Mouse (Mus musculus) liver, embryonic 12.5 days (tissue): ENCODE results near the gene Tab1. TPM values are rescaled to one million over a fixed set of nuclear protein-coding genes. Genes with fewer than 3 reads are reported as not detected.
A peak's percentile ranks its signal among the peaks of the same experiment; 100 is the strongest.

Experiments
- ATAC-seq: fragments of 200-750 bp; cut with Nextera tagmentation; 2 replicates; pipeline ENCODE4 v1.8.0; 2017; ENCODE audit warnings: moderate number of reproducible peaks, mild to moderate bottlenecking, moderate library complexity
- H3K27ac ChIP-seq: fragments of 300-500 bp; sonication (generic); 2 replicates; pipeline ENCODE4 v1.5.1; 2016; ENCODE audit warnings: mild to moderate bottlenecking
- H3K27me3 ChIP-seq: fragments of 300-500 bp; sonication (generic); replicated peaks from 2 replicates; pipeline ENCODE4 v1.6.1; 2016; ENCODE audit warnings: mild to moderate bottlenecking, moderate library complexity
- H3K36me3 ChIP-seq: fragments of 300-500 bp; sonication (generic); 2 replicates; pipeline ENCODE4 v1.6.1; 2016; ENCODE audit warnings: mild to moderate bottlenecking, moderate library complexity
- H3K4me1 ChIP-seq: fragments of 300-500 bp; sonication (generic); 2 replicates; pipeline ENCODE4 v1.6.1; 2016
- H3K4me2 ChIP-seq: fragments of 300-500 bp; sonication (generic); 2 replicates; pipeline ENCODE4 v1.6.1; 2016; ENCODE audit warnings: mild to moderate bottlenecking, moderate library complexity
- H3K4me3 ChIP-seq: fragments of 300-500 bp; sonication (generic); 2 replicates; pipeline ENCODE4 v1.5.1; 2016; ENCODE audit warnings: mild to moderate bottlenecking, moderate library complexity
- H3K9ac ChIP-seq: fragments of 300-500 bp; sonication (generic); 2 replicates; pipeline ENCODE4 v1.6.1; 2016; ENCODE audit warnings: mild to moderate bottlenecking, moderate library complexity
- H3K9me3 ChIP-seq: fragments of 300-500 bp; sonication (generic); replicated peaks from 2 replicates; pipeline ENCODE4 v1.6.1; 2016; ENCODE audit warnings: mild to moderate bottlenecking, moderate library complexity
- WGBS: fragments of 180-500 bp; shearing (Covaris S2); methylation state at CpG from one replicate; pipeline ENCODE4 v1.1.7; 2016; ENCODE audit not compliant: insufficient replicate concordance; 5-methylcytosine and 5-hydroxymethylcytosine counted together
- polyA plus RNA-seq: library from polyadenylated mRNA; unstranded; fragments of >200 nt; fragmentation: Nextera tagmentation; extraction: Ambion mirVana; gene quantifications from 2 replicates; pipeline ENCODE4 v1.2.1, GENCODE M21; 2016

Tab1 gene
- 18.5 and 18.9 TPM in 2 replicates for polyA plus RNA-seq

DNA sequence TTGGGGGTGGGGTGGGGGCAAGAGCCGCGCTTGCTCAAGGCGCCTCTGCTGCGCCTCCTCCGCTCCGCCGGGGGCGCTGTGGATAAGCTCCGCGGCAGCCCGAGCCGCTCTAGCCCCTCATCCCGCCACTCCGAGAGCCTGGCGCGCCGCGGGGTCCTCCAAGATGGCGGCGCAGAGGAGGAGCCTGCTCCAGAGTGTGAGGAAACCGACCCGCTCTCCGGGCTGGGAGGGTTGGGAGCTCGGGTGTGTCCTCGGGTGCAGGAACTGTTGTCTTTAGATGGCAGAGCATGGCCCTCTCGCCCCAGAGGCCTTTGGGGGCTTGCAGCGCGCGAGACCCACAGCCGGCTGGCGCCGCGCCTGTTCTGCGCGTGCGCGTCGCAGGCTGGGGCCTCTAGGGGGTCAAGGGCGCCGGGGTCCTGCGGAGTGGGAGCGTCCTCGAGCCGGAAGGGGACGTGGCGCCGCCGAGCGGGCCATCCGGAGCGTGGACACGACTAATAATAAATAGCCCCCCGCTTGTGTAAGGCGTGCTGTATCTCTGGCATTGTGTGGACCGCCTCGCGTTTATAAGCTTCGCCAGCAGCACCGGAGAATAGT, at the start of gene Tab1:
Gene Tab1 (plus strand): TSS at position 135 of the 594 bp plus-strand sequence.
- H3K4me2 ChIP-seq, result peak within 1 kb of the TSS; percentile 85
- H3K9me3 ChIP-seq, result no peaks in the 10 kb centered on the region
- 1% methylated on average over 59 of the region's 59 CpGs for WGBS
- H3K4me1 ChIP-seq, result peaks cover 90% of the 10 kb centered on the region
- H3K27me3 ChIP-seq, result no peaks in the 10 kb centered on the region
- peak; percentile 82 for ATAC-seq
- H3K4me3 ChIP-seq, result peak within 1 kb of the TSS; percentile 78
- H3K27ac ChIP-seq, result peak within 1 kb of the TSS; percentile 97
- H3K36me3 ChIP-seq, result peaks cover 20% of the 10 kb centered on the region
- peak within 1 kb of the TSS; percentile 89 for H3K9ac ChIP-seq

DNA sequence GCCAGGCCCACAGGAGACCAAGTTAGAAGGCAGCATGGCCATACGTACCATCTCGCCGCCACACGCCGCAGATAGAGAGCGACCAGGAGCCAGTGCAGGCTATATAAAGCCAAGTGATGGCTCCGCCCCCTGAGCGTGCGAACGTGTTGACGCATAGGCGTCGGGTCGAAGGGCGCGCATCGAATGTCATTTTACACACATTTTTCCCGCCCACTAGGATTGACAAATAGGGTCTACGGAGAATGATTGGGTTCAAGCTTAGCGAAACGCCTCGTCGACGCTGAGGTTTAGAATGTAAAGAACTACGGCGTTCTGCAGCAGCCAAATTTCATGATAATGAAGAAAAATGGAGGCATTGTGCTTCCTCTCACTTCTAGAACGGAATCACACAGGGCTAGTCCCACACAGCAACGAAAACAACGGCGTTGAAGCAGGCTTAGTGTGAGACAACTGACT, 49.6 kb upstream of the Tab1 start:
- peak overlapping the region; percentile 79 for H3K4me2 ChIP-seq
- H3K4me1 ChIP-seq, result peaks cover 53% of the 10 kb centered on the region
- H3K36me3 ChIP-seq, result peaks cover 44% of the 10 kb centered on the region
- peak; percentile 85 for ATAC-seq
- under 1% methylated on average over 30 of the region's 30 CpGs for WGBS
- 0 out of 2 replicates have a peak, but pooled peaks cover 5% of the 10 kb centered on the region for H3K9me3 ChIP-seq
- peak overlapping the region; percentile 93 for H3K27ac ChIP-seq
- H3K27me3 ChIP-seq, result no peaks in the 10 kb centered on the region
- peak overlapping the region; percentile 71 for H3K4me3 ChIP-seq
- H3K9ac ChIP-seq, result peak overlapping the region; percentile 83

DNA sequence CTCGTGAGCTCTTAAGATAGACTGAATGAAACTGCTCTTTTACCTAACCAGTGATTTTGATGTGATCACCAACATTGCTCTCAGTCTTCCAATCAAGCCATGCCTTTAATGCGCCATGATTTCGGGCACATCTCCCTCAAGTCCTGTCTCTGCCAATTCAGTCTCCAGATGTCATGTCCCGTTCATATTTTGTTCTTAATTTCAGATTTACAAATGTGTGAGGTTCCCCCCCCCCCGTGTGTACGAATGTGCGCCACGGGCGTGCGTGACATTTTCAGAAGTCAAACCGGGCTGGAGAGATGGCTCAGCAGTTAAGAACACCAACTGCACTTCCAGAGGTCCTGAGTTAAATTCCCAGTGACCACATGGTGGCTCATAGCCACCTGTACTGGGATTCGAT, 49.2 kb upstream of the Tab1 start:
- Histone ChIP-seq H3K36me3 (peaks cover 40% of the 10 kb centered on the region), H3K4me3 (peak overlapping the region; percentile 71), H3K9me3 (0 out of 2 replicates have a peak, but pooled peaks cover 5% of the 10 kb centered on the region), H3K4me1 (peaks cover 52% of the 10 kb centered on the region), H3K4me2 (peak overlapping the region; percentile 79), H3K27me3 (no peaks in the 10 kb centered on the region), H3K27ac (peak overlapping the region; percentile 93), H3K9ac (peak overlapping the region; percentile 67)
- no peak for ATAC-seq
- WGBS, result 2% methylated on average over 12 of the region's 12 CpGs

DNA sequence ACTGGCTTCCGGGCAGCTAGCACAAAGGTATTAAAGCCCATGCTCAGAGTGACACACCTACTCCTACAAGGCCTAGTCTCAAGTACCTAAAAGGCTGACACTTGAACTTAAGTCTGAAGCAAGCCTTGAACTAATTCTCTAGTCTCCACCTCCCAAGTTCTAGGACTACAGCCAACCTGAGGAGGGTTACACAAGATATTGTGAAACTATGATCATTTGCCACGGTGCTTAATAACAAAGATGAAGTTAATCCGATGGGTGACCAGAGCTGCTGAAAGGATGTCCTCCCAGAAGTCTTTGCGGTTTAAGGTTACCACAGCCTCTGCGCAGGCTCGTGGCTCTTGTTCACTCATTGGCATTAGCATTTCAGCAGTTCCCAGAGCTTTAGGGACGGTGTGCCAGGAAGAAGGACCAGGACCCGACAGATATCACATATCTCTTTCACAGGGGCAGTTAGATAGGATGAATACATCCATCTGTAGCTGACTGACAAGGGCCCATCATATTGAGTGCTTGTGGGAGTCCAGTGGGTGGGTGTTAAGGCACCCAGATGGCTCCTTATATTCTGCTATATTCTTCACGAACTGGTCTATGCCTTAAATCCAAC, 45.4 kb upstream of the Tab1 start:
- peak; percentile 83 for ATAC-seq
- H3K4me3 ChIP-seq, result no peak overlapping the region
- peaks cover 14% of the 10 kb centered on the region for H3K27me3 ChIP-seq
- peak overlapping the region; percentile 90 for H3K27ac ChIP-seq
- 47% methylated on average over 9 of the region's 9 CpGs for WGBS
- peaks cover 2% of the 10 kb centered on the region for H3K36me3 ChIP-seq
- 0 out of 2 replicates have a peak, but pooled peaks cover 5% of the 10 kb centered on the region for H3K9me3 ChIP-seq
- peaks cover 52% of the 10 kb centered on the region for H3K4me1 ChIP-seq
- H3K4me2 ChIP-seq, result peak overlapping the region; percentile 43
- peak overlapping the region; percentile 50; the same call in 1 of the 2 replicates for H3K9ac ChIP-seq

DNA sequence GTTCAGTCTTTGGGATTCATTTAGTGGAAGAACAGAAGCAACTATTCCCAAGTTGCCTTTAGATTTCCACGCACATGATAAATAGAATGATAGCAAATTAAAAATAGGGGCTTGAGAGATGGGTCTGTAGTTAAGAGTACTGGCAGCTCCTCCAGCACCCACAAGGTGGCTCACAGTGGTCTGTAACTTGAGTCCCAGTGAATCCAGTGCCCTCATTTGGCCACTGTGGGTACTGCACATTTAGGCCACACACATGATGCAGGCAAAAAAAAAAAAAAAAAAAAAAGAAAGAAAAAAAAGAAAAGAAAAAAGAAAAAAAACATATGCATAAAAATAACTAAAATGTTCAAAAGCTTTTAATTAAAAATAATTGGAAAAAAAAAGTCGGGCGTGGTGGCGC, 44.3 kb upstream of the Tab1 start:
- 0 out of 2 replicates have a peak, but pooled peaks cover 5% of the 10 kb centered on the region for H3K9me3 ChIP-seq
- peaks cover 24% of the 10 kb centered on the region for H3K27me3 ChIP-seq
- peak overlapping the region; percentile 90 for H3K27ac ChIP-seq
- H3K4me1 ChIP-seq, result peaks cover 60% of the 10 kb centered on the region
- no peak overlapping the region for H3K4me3 ChIP-seq
- no peak overlapping the region for H3K4me2 ChIP-seq
- H3K9ac ChIP-seq, result no peak overlapping the region
- WGBS, result 17% methylated on average over 4 of the region's 4 CpGs
- H3K36me3 ChIP-seq, result no peaks in the 10 kb centered on the region
- ATAC-seq, result no peak

DNA sequence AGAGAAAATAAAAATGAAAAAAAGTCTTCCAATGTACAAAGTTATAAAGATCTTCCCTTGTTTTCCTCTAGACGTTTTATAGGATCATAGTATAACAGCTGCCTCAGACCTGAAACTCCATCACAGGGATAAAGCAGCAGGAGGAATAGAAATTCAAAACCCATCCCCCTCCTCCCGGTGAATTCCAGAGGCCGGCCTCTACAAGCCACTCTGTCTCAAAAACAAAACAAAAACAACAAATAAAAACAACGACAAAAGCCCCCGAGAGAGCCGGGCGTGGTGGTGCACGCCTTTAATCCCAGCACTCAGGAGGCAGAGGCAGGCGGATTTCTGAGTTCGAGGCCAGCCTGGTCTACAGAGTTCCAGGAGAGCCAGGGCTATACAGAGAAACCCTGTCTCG, 42.8 kb upstream of the Tab1 start:
- Histone ChIP-seq H3K27me3 (peaks cover 29% of the 10 kb centered on the region), H3K9me3 (0 out of 2 replicates have a peak, but pooled peaks cover 5% of the 10 kb centered on the region), H3K9ac (peak overlapping the region; percentile 83; the same call in 1 of the 2 replicates), H3K4me1 (peaks cover 60% of the 10 kb centered on the region), H3K36me3 (no peaks in the 10 kb centered on the region), H3K27ac (peak overlapping the region; percentile 80; the same call in 1 of the 2 replicates), H3K4me2 (peak overlapping the region; percentile 94), H3K4me3 (peak overlapping the region; percentile 67; the same call in 1 of the 2 replicates)
- ATAC-seq, result no peak
- 69% methylated on average over 11 of the region's 11 CpGs for WGBS

DNA sequence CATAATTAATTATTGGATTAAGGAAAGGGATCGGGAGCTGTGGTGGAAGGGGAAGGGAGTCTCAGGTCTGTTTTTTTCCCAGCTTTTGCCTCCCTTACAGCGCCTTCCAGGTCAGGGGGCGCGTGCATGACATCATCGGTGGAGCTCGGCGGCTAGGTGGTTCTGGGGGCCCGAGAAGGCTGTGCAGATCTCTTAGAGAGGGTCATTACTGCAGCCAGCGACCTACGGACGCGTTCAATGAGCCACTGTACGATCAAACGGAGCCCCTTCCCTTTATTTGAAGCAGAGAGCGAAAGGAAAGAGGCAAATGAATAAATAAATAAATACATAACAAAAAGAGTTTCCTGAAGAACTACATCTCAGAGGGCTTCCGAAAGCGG, 42.2 kb upstream of the Tab1 start:
- Histone ChIP-seq H3K9me3 (0 out of 2 replicates have a peak, but pooled peaks cover 5% of the 10 kb centered on the region), H3K27ac (peak overlapping the region; percentile 74), H3K4me1 (peaks cover 64% of the 10 kb centered on the region), H3K9ac (peak overlapping the region; percentile 83), H3K4me3 (peak overlapping the region; percentile 67), H3K36me3 (no peaks in the 10 kb centered on the region), H3K4me2 (peak overlapping the region; percentile 94), H3K27me3 (peaks cover 29% of the 10 kb centered on the region)
- under 1% methylated on average over 17 of the region's 17 CpGs for WGBS
- peak; percentile 32; the same call in 1 of the 2 replicates for ATAC-seq

DNA sequence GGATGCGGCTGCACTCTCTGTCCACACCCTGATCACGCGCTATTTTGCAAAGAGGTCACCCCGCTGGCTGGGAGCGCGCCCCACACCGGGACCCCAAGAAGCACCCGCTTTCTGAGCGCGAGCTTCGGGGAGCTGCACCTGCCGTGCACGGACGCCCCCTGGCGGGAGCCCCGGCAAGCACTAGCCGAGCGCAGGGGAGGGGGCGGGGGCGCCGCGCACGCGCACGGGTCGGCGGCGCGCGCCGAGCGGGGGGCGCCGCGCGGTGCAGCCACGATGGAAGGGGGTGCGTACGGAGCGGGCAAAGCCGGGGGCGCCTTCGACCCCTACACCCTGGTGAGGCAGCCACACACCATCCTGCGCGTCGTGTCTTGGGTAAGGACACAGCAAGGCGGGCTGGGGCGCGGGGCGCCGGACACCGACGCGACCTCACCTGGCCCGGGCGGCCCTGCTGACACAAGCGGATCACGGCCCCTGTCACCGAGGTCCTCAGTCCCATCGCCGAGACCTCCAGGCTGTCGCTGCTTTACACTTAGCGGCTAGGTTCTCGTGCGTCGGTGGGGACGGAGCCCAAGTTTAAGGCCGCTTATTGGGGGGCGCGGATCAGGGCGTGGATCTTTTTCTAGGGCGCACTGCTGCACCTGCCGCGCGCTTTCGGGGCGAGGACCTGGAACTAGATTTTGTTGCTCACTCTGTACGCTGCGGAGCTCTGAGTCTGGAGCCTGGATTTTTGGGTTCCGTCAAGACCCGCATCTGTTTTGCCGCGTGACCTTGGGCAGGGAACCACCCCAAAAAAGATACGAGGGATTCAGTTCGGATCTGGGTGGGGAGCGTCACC, 41.6 kb upstream of the Tab1 start, which contains the start of the genes Syngr1 and Rpl3:
Gene Syngr1 (plus strand): TSS at position 214 of the 835 bp plus-strand sequence.
Gene Rpl3 (minus strand): TSS at position 748 of the 835 bp plus-strand sequence.
- under 1% methylated on average over 86 of the region's 86 CpGs for WGBS
- peak within 1 kb of the TSS; percentile 94 for H3K4me2 ChIP-seq
- peaks cover 70% of the 10 kb centered on the region for H3K4me1 ChIP-seq
- peaks cover 29% of the 10 kb centered on the region for H3K27me3 ChIP-seq
- H3K9me3 ChIP-seq, result 0 out of 2 replicates have a peak, but pooled peaks cover 4% of the 10 kb centered on the region
- peak within 1 kb of the TSS; percentile 74 for H3K27ac ChIP-seq
- peak; percentile 69 for ATAC-seq
- H3K4me3 ChIP-seq, result peak within 1 kb of the TSS; percentile 67
- no peaks in the 10 kb centered on the region for H3K36me3 ChIP-seq
- peak within 1 kb of the TSS; percentile 83 for H3K9ac ChIP-seq

DNA sequence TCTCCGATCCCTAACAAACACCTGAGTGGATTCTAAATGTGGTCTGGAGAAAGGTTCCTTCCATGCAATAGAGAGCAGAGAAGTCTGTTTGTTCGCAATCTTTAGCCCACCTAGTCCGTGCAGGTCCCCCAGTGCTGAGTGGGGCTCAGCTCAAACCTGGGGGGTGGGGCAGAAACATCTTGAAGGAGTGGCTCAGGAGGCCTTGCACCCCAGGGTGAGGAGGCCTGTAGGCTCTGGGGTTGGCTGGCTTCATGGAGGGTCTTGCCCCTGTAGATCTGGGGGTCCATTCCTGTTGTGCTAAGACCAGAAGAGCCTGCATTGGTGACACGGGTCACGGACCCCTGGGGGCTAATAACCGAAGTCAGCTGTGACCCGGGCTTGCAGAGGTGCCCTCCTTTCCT, 40.9 kb upstream of the Tab1 start:
- 39% methylated on average over 7 of the region's 7 CpGs for WGBS
- Histone ChIP-seq H3K9me3 (no peaks in the 10 kb centered on the region), H3K27me3 (peaks cover 29% of the 10 kb centered on the region), H3K36me3 (no peaks in the 10 kb centered on the region), H3K9ac (peak overlapping the region; percentile 83; the same call in 1 of the 2 replicates), H3K4me3 (peak overlapping the region; percentile 67), H3K27ac (no peak overlapping the region), H3K4me2 (peak overlapping the region; percentile 94), H3K4me1 (peaks cover 74% of the 10 kb centered on the region)
- ATAC-seq, result no peak

DNA sequence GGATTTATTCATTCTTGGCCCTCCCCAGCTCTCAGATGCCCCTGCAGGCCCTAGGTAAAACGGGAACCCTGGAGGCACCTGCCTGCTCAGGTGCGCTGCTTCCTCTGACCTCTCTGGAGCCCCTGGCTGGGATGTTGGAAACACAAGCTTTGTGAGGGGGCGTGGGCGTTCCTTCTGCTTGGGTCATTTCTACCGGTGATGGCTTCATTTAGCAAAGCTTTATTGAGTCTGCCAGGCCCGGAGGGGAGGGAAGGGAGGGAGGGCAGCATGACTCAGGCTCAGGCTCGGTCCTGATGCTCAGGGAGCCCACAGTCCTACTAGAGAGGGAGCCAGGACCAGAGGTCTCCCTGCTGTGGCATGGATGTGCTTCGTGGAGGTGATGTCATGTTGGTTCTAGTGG, 40.3 kb upstream of the Tab1 start:
- H3K27me3 ChIP-seq, result peaks cover 29% of the 10 kb centered on the region
- H3K4me3 ChIP-seq, result no peak overlapping the region
- no peaks in the 10 kb centered on the region for H3K36me3 ChIP-seq
- no peaks in the 10 kb centered on the region for H3K9me3 ChIP-seq
- WGBS, result 40% methylated on average over 8 of the region's 8 CpGs
- no peak overlapping the region for H3K9ac ChIP-seq
- peaks cover 74% of the 10 kb centered on the region for H3K4me1 ChIP-seq
- H3K27ac ChIP-seq, result no peak overlapping the region
- H3K4me2 ChIP-seq, result peak overlapping the region; percentile 94
- ATAC-seq, result no peak

DNA sequence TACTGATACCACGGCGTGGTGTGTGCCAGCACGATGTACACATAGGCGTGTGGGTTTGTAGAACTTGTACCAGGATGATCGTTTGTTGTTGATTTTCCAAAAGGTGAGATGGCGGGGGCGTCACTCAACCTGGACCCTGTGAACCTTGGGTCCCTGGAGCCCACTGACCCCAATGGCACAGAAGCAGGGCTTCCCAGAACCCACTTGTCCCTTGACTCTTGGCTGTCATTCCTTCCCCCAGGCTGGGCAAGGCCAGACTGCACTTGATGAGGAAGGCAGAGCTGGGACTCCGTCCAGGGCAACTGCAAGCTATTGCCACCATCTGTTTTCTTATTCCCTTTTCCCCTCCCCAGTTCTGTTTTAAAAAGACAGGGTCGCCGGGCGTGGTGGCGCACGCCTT, 38.7 kb upstream of the Tab1 start:
- WGBS, result 87% methylated on average over 13 of the region's 13 CpGs
- no peak overlapping the region for H3K27ac ChIP-seq
- ATAC-seq, result no peak
- H3K36me3 ChIP-seq, result no peaks in the 10 kb centered on the region
- peaks cover 34% of the 10 kb centered on the region for H3K27me3 ChIP-seq
- no peak overlapping the region for H3K9ac ChIP-seq
- H3K4me1 ChIP-seq, result peaks cover 78% of the 10 kb centered on the region
- no peak overlapping the region for H3K4me2 ChIP-seq
- no peak overlapping the region for H3K4me3 ChIP-seq
- no peaks in the 10 kb centered on the region for H3K9me3 ChIP-seq
